Mouse (Mus musculus) lung, embryonic 16.5 days (tissue): ENCODE measurements around the gene Zbtb46. TPM values are rescaled to one million over a fixed set of nuclear protein-coding genes. Genes with fewer than 3 reads are reported as not detected.

ENCODE experiments used
- ATAC-seq: fragments of 200-750 bp; cut with Nextera tagmentation; 2 replicates; pipeline ENCODE4 v1.8.0; 2017; ENCODE audit warnings: low read depth, mild to moderate bottlenecking, moderate library complexity
- H3K27ac ChIP-seq: fragments of 300-500 bp; sonication (generic); 2 replicates; pipeline ENCODE4 v1.5.1; 2014; ENCODE audit warnings: mild to moderate bottlenecking, control low read depth, low read length
- H3K27me3 ChIP-seq: fragments of 300-500 bp; sonication (generic); 2 replicates; pipeline ENCODE4 v1.6.1; 2014; ENCODE audit warnings: low read depth, low read length, mixed read lengths; ENCODE audit not compliant: control insufficient read depth, insufficient read depth
- H3K36me3 ChIP-seq: fragments of 300-500 bp; sonication (generic); 2 replicates; pipeline ENCODE4 v1.6.1; 2014; ENCODE audit warnings: low read length; ENCODE audit not compliant: control insufficient read depth, insufficient read depth
- H3K4me1 ChIP-seq: fragments of 300-500 bp; sonication (generic); replicated peaks from 2 replicates; pipeline ENCODE4 v1.6.1; 2014; ENCODE audit warnings: low read length, mixed read lengths; ENCODE audit not compliant: control insufficient read depth, insufficient read depth
- H3K4me2 ChIP-seq: fragments of 300-500 bp; sonication (generic); 2 replicates; pipeline ENCODE4 v1.6.1; 2014; ENCODE audit warnings: low read depth, low read length, control low read depth
- H3K4me3 ChIP-seq: fragments of 300-500 bp; sonication (generic); 2 replicates; pipeline ENCODE4 v1.5.1; 2014; ENCODE audit warnings: mild to moderate bottlenecking, low read length, control low read depth
- H3K9ac ChIP-seq: fragments of 300-500 bp; sonication (generic); 2 replicates; pipeline ENCODE4 v1.6.1; 2014; ENCODE audit warnings: low read length, control low read depth
- H3K9me3 ChIP-seq: fragments of 300-500 bp; sonication (generic); 2 replicates; pipeline ENCODE4 v1.6.1; 2016; ENCODE audit warnings: low read length; ENCODE audit not compliant: control insufficient read depth
- WGBS: fragments of 180-500 bp; shearing (Covaris S2); extraction: QIAGEN DNeasy Blood & Tissue Kit; methylation state at CpG from one replicate; pipeline ENCODE4 v1.1.7; 2014; 5-methylcytosine and 5-hydroxymethylcytosine counted together
- polyA plus RNA-seq: library from polyadenylated mRNA; unstranded; fragments of >200 nt; fragmentation: Nextera tagmentation; extraction: Ambion mirVana; gene quantifications from 2 replicates; pipeline ENCODE4 v1.2.1, GENCODE M21; 2015

Zbtb46 gene
- polyA plus RNA-seq, 1 experiment from 2014 or later: 15.2 TPM

GRCm38 (mm10) chr2:181492206-181492605 is 33.0 kb upstream of the Zbtb46 start:
- H3K27me3 ChIP-seq: no peaks in the 10 kb centered on the region
- H3K4me2 ChIP-seq: no peak overlapping the region
- no peak overlapping the region for H3K9ac ChIP-seq
- ATAC-seq: no peak
- H3K4me3 ChIP-seq: no peak overlapping the region
- H3K9me3 ChIP-seq: no peaks in the 10 kb centered on the region
- no peak overlapping the region for H3K27ac ChIP-seq
- WGBS: 46% methylated on average over 3 of the region's 3 CpGs
- H3K36me3 ChIP-seq: no peaks in the 10 kb centered on the region
- H3K4me1 ChIP-seq: peaks cover 17% of the 10 kb centered on the region

- WGBS: 24% methylated on average over 7 of the region's 7 CpGs
- Histone ChIP-seq H3K4me1 (peaks cover 23% of the 10 kb centered on the region), H3K9ac (no peak overlapping the region), H3K4me3 (no peak overlapping the region), H3K36me3 (no peaks in the 10 kb centered on the region), H3K9me3 (no peaks in the 10 kb centered on the region), H3K4me2 (no peak overlapping the region), H3K27ac (no peak overlapping the region), H3K27me3 (no peaks in the 10 kb centered on the region)
- no peak for ATAC-seq
Observed at GRCm38 (mm10) chr2:181491432-181492205, 32.4 kb upstream of the Zbtb46 start.

GRCm38 (mm10) chr2:181487338-181488277 is 28.4 kb upstream of the Zbtb46 start:
- no peaks in the 10 kb centered on the region for H3K36me3 ChIP-seq
- peak overlapping the region; percentile 39 for H3K9ac ChIP-seq
- peak overlapping the region; percentile 91 for H3K27ac ChIP-seq
- peaks cover 22% of the 10 kb centered on the region for H3K4me1 ChIP-seq
- no peaks in the 10 kb centered on the region for H3K27me3 ChIP-seq
- no peak overlapping the region for H3K4me3 ChIP-seq
- ATAC-seq: peak; percentile 93
- WGBS: 10% methylated on average over 5 of the region's 5 CpGs
- H3K4me2 ChIP-seq: peak overlapping the region; percentile 29; the same call in 1 of the 2 replicates
- no peaks in the 10 kb centered on the region for H3K9me3 ChIP-seq

GRCm38 (mm10) chr2:181485741-181486140 is 26.5 kb upstream of the Zbtb46 start:
- Histone ChIP-seq H3K9me3 (no peaks in the 10 kb centered on the region), H3K4me3 (no peak overlapping the region), H3K4me1 (peaks cover 22% of the 10 kb centered on the region), H3K36me3 (no peaks in the 10 kb centered on the region), H3K27me3 (no peaks in the 10 kb centered on the region), H3K4me2 (no peak overlapping the region), H3K9ac (no peak overlapping the region), H3K27ac (no peak overlapping the region)
- ATAC-seq: no peak
- 21% methylated on average over 1 of the region's 1 CpGs for WGBS

- H3K9me3 ChIP-seq: no peaks in the 10 kb centered on the region
- H3K27ac ChIP-seq: no peak overlapping the region
- ATAC-seq: no peak
Observed at GRCm38 (mm10) chr2:181484456-181485233, 25.4 kb upstream of the Zbtb46 start.

GRCm38 (mm10) chr2:181483562-181484318 is 24.5 kb upstream of the Zbtb46 start:
- peaks cover 22% of the 10 kb centered on the region for H3K4me1 ChIP-seq
- ATAC-seq: no peak
- H3K4me2 ChIP-seq: peak overlapping the region; percentile 24; the same call in 1 of the 2 replicates
- H3K27ac ChIP-seq: no peak overlapping the region
- WGBS: 28% methylated on average over 7 of the region's 7 CpGs
- H3K27me3 ChIP-seq: no peaks in the 10 kb centered on the region
- no peaks in the 10 kb centered on the region for H3K9me3 ChIP-seq
- H3K4me3 ChIP-seq: no peak overlapping the region
- no peaks in the 10 kb centered on the region for H3K36me3 ChIP-seq
- 0 out of 2 replicates have a peak overlapping the region, but pooled peaks have one; percentile 17 for H3K9ac ChIP-seq

More at GRCm38 (mm10) chr2:181484456-181485233, 25.4 kb upstream of the Zbtb46 start:
- Histone ChIP-seq H3K9ac (no peak overlapping the region), H3K36me3 (no peaks in the 10 kb centered on the region), H3K4me2 (no peak overlapping the region), H3K4me3 (no peak overlapping the region), H3K27me3 (no peaks in the 10 kb centered on the region), H3K4me1 (peaks cover 22% of the 10 kb centered on the region)
- WGBS: 77% methylated on average over 6 of the region's 6 CpGs

GRCm38 (mm10) chr2:181483120-181483519 is 23.9 kb upstream of the Zbtb46 start:
- no peak for ATAC-seq
- Histone ChIP-seq H3K4me3 (no peak overlapping the region), H3K9me3 (no peaks in the 10 kb centered on the region), H3K36me3 (no peaks in the 10 kb centered on the region), H3K4me2 (peak overlapping the region; percentile 24; the same call in 1 of the 2 replicates), H3K9ac (no peak overlapping the region), H3K27ac (no peak overlapping the region), H3K27me3 (no peaks in the 10 kb centered on the region), H3K4me1 (peaks cover 18% of the 10 kb centered on the region)
- WGBS: 48% methylated on average over 2 of the region's 2 CpGs

- ATAC-seq: no peak
- no peak overlapping the region for H3K9ac ChIP-seq
- H3K4me2 ChIP-seq: no peak overlapping the region
- WGBS: 62% methylated on average over 1 of the region's 1 CpGs
- no peaks in the 10 kb centered on the region for H3K27me3 ChIP-seq
- no peaks in the 10 kb centered on the region for H3K36me3 ChIP-seq
- peaks cover 9% of the 10 kb centered on the region for H3K4me1 ChIP-seq
- H3K9me3 ChIP-seq: no peaks in the 10 kb centered on the region
- peak overlapping the region; percentile 28 for H3K27ac ChIP-seq
- no peak overlapping the region for H3K4me3 ChIP-seq
Observed at GRCm38 (mm10) chr2:181472256-181472827, 13.1 kb upstream of the Zbtb46 start.
